Mouse (Mus musculus) neural tube, embryonic 14.5 days (tissue): ENCODE measurements around the gene Cttnbp2nl. TPM values are rescaled to one million over a fixed set of nuclear protein-coding genes. Genes with fewer than 3 reads are reported as not detected.

Experiments
- ATAC-seq: fragments of 200-750 bp; cut with Nextera tagmentation; 2 replicates; pipeline ENCODE4 v1.8.0; 2017; ENCODE audit warnings: low read depth, mild to moderate bottlenecking, moderate TSS enrichment, moderate library complexity
- H3K27ac ChIP-seq: fragments of 300-500 bp; sonication (generic); 2 replicates; pipeline ENCODE4 v1.5.1; 2014; ENCODE audit warnings: low read depth, mild to moderate bottlenecking, control low read depth, low read length, moderate library complexity, mixed read lengths
- H3K27me3 ChIP-seq: fragments of 300-500 bp; sonication (generic); 2 replicates; pipeline ENCODE4 v1.6.1; 2014; ENCODE audit warnings: low read length; ENCODE audit not compliant: control insufficient read depth, insufficient read depth
- H3K36me3 ChIP-seq: fragments of 300-500 bp; sonication (generic); 2 replicates; pipeline ENCODE4 v1.6.1; 2014; ENCODE audit warnings: low read length, mixed read lengths; ENCODE audit not compliant: control insufficient read depth, insufficient read depth
- H3K4me1 ChIP-seq: fragments of 300-500 bp; sonication (generic); 2 replicates; pipeline ENCODE4 v1.6.1; 2014; ENCODE audit warnings: low read length; ENCODE audit not compliant: control insufficient read depth, insufficient read depth
- H3K4me2 ChIP-seq: fragments of 300-500 bp; sonication (generic); 2 replicates; pipeline ENCODE4 v1.6.1; 2014; ENCODE audit warnings: mild to moderate bottlenecking, low read depth, low read length, control low read depth
- H3K4me3 ChIP-seq: fragments of 300-500 bp; sonication (generic); 2 replicates; pipeline ENCODE4 v1.5.1; 2014; ENCODE audit warnings: low read depth, low read length, control low read depth, mixed read lengths
- H3K9ac ChIP-seq: fragments of 300-500 bp; sonication (generic); replicated peaks from 2 replicates; pipeline ENCODE4 v1.6.1; 2014; ENCODE audit warnings: low read depth, mild to moderate bottlenecking, control low read depth, low read length, mixed read lengths
- H3K9me3 ChIP-seq: fragments of 300-500 bp; sonication (generic); 2 replicates; pipeline ENCODE4 v1.6.1; 2016; ENCODE audit warnings: low read length; ENCODE audit not compliant: control insufficient read depth
- WGBS: fragments of 180-500 bp; shearing (Covaris S2); extraction: QIAGEN DNeasy Blood & Tissue Kit; methylation state at CpG from one replicate; pipeline ENCODE4 v1.1.7; 2014; 5-methylcytosine and 5-hydroxymethylcytosine counted together
- polyA plus RNA-seq: library from polyadenylated mRNA; unstranded; fragments of >200 nt; fragmentation: Nextera tagmentation; extraction: Ambion mirVana; gene quantifications from 2 replicates; pipeline ENCODE4 v1.2.1, GENCODE M21; 2014

Cttnbp2nl gene
- polyA plus RNA-seq, 1 experiment from 2014 or later: 37.3 TPM

DNA sequence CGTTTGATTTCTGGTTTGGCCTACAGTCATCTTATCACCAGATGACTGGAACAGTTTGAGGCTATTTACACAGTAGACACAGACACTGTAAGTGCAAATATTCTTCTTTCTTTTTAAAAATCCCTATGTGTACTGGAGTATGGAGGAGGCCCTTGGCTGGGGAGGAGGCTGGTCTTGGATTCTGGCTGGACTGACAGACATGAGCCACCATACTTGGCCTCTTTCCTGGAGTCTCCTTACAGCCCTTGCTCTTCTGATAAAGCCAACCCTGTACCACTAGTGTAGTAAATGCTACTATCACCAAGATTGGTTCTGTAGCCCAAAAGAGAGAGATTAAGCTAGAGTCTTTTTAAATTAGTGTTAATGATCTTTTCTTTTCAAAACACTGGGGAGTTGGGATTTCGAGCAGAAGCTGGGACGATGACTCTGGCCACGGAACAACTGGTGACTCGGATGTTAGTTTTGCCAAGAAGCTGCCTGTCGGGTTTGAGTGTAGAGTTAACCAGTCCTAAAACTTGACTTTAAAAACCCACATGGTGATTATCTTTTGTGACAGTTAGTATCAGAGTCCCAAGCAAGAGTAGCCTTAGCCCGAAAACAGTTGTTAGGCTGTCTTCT, 40.1 kb downstream of the Cttnbp2nl start:
- Histone ChIP-seq H3K9ac (no peak overlapping the region), H3K36me3 (peaks cover 25% of the 10 kb centered on the region), H3K27ac (no peak overlapping the region), H3K9me3 (no peaks in the 10 kb centered on the region), H3K4me2 (no peak overlapping the region), H3K27me3 (no peaks in the 10 kb centered on the region), H3K4me1 (no peaks in the 10 kb centered on the region), H3K4me3 (no peak overlapping the region)
- 92% methylated on average over 7 of the region's 7 CpGs for WGBS
- no peak for ATAC-seq

DNA sequence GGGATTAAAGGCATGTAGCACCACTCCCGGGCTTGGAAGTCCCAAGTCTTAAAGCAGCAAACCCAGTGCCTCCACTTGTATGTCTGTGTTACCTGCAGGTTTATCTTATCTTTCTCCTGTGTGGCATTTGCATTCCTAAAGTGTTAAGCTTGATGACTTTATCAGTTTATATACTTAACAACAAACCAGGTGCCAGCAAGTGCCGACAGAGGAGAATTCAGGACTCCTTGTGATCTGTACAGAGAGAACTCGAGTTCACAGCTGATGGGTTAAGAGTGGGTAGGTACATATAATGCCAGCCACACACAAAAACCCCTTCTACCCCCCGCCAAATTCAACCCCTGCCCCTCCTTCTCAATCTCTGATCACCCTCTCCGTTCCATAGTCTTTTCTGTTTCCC, 41.1 kb downstream of the Cttnbp2nl start:
- WGBS: 87% methylated on average over 5 of the region's 5 CpGs
- Histone ChIP-seq H3K27ac (no peak overlapping the region), H3K4me2 (no peak overlapping the region), H3K4me3 (no peak overlapping the region), H3K9me3 (no peaks in the 10 kb centered on the region), H3K9ac (no peak overlapping the region), H3K4me1 (no peaks in the 10 kb centered on the region), H3K36me3 (peaks cover 30% of the 10 kb centered on the region), H3K27me3 (no peaks in the 10 kb centered on the region)
- no peak for ATAC-seq

DNA sequence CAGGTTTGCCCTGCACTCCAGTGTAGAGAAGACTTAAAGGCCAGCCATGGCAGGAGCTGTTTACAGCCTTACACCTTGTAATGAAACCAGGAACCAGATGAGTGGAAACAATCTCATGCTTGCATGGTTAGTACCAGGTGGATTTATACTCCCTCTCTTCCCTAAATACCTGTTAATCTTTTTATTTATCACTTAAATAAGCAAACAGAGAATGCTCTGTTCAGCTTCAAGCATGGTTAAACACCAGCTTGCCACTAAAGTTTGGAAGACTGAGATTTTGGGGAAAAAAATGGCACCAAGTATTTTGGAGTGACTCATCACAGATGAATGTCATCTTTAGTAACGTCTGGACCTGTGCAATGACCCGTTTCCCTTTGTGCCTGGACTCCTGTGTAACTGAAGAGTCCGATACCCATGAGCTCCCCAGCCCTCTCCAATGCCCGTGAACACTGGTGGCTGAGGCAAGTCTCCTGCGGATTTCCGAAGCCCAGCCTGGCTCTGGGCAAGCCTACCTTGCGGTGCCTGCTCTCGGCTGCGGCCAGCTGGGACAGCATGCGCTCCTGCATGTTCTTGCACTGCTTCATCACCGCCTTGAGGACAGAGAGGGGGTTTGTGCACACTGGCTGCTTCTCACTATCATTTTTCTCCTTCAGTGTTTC, 42.1 kb downstream of the Cttnbp2nl start:
- H3K4me3 ChIP-seq: no peak overlapping the region
- H3K27me3 ChIP-seq: no peaks in the 10 kb centered on the region
- no peak overlapping the region for H3K4me2 ChIP-seq
- no peaks in the 10 kb centered on the region for H3K4me1 ChIP-seq
- no peaks in the 10 kb centered on the region for H3K9me3 ChIP-seq
- H3K36me3 ChIP-seq: peaks cover 37% of the 10 kb centered on the region
- no peak for ATAC-seq
- H3K27ac ChIP-seq: no peak overlapping the region
- H3K9ac ChIP-seq: no peak overlapping the region
- 97% methylated on average over 11 of the region's 11 CpGs for WGBS

DNA sequence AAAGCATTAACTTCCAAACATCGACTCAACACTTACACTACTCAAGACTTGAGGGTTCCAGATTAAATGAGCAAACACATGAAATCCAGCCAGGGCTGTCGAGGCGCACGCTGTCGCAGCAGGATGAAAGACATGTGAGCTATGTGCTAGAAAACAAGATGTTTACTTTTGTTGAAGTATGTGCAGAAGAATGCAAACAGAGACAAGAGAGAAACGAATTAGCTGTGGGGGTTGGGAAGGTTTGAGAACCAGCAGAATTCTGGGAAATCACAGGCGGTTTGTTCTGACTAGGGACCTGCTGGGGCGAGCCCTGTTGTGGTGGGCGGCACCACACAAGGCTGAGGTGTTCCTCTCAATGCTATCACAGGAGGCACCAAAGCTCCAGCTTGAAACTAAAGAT, 44.9 kb downstream of the Cttnbp2nl start:
- H3K4me1 ChIP-seq: no peaks in the 10 kb centered on the region
- no peaks in the 10 kb centered on the region for H3K27me3 ChIP-seq
- H3K9me3 ChIP-seq: no peaks in the 10 kb centered on the region
- no peak overlapping the region for H3K27ac ChIP-seq
- H3K9ac ChIP-seq: no peak overlapping the region
- H3K4me2 ChIP-seq: no peak overlapping the region
- no peak overlapping the region for H3K4me3 ChIP-seq
- no peak for ATAC-seq
- 89% methylated on average over 9 of the region's 9 CpGs for WGBS
- H3K36me3 ChIP-seq: peaks cover 63% of the 10 kb centered on the region

GRCm38 (mm10) chr3:105006101-105006500, 46.8 kb downstream of the Cttnbp2nl start:
- no peaks in the 10 kb centered on the region for H3K4me1 ChIP-seq
- no peak overlapping the region for H3K27ac ChIP-seq
- H3K9me3 ChIP-seq: no peaks in the 10 kb centered on the region
- WGBS: 91% methylated on average over 6 of the region's 6 CpGs
- ATAC-seq: no peak
- H3K9ac ChIP-seq: no peak overlapping the region
- H3K4me2 ChIP-seq: no peak overlapping the region
- no peaks in the 10 kb centered on the region for H3K27me3 ChIP-seq
- no peak overlapping the region for H3K4me3 ChIP-seq
- H3K36me3 ChIP-seq: peaks cover 64% of the 10 kb centered on the region

DNA sequence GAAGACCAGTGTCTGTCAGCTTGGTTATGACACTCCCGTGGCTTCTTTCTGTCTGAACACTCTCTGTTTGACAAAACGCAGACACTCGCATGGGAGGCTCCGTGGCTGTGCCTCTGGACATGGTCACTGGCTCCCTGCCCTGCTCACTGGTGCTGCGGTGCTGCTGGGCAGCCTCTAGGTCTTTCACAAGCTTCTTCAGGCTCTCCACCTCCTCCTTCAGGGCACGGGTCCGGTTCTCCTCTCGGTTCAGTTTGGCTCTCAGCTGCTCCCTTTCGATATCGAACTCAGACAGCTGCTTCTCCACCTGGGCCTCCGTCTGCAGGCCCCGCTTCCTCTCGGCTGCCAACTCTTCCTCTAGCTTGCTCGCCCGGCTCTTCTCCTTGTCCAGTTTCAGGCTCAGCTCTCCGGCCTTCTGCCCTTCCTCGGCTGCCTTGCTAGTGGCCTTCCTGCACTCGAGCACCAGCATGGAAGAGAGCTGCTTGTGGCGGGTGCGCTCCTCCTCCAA, 47.3 kb downstream of the Cttnbp2nl start:
- ATAC-seq: no peak
- Histone ChIP-seq H3K27me3 (no peaks in the 10 kb centered on the region), H3K9me3 (no peaks in the 10 kb centered on the region), H3K9ac (no peak overlapping the region), H3K4me1 (no peaks in the 10 kb centered on the region), H3K4me2 (no peak overlapping the region), H3K4me3 (no peak overlapping the region), H3K27ac (no peak overlapping the region), H3K36me3 (peaks cover 59% of the 10 kb centered on the region)
- WGBS: 94% methylated on average over 20 of the region's 20 CpGs

GRCm38 (mm10) chr3:105005011-105005410, 47.9 kb downstream of the Cttnbp2nl start:
- Histone ChIP-seq H3K27ac (no peak overlapping the region), H3K9ac (no peak overlapping the region), H3K9me3 (no peaks in the 10 kb centered on the region), H3K4me3 (no peak overlapping the region), H3K27me3 (no peaks in the 10 kb centered on the region), H3K4me2 (no peak overlapping the region), H3K36me3 (peaks cover 53% of the 10 kb centered on the region), H3K4me1 (no peaks in the 10 kb centered on the region)
- WGBS: 93% methylated on average over 10 of the region's 10 CpGs
- ATAC-seq: no peak

- Histone ChIP-seq H3K9me3 (no peaks in the 10 kb centered on the region), H3K36me3 (peaks cover 50% of the 10 kb centered on the region), H3K4me3 (no peak overlapping the region), H3K27me3 (no peaks in the 10 kb centered on the region), H3K27ac (no peak overlapping the region), H3K4me1 (no peaks in the 10 kb centered on the region), H3K9ac (no peak overlapping the region), H3K4me2 (no peak overlapping the region)
- WGBS: 70% methylated on average over 14 of the region's 14 CpGs
- ATAC-seq: no peak
Measured at GRCm38 (mm10) chr3:105003960-105004463, 48.9 kb downstream of the Cttnbp2nl start.

- H3K27ac ChIP-seq: no peak overlapping the region
- H3K4me3 ChIP-seq: no peak overlapping the region
- H3K27me3 ChIP-seq: no peaks in the 10 kb centered on the region
- H3K4me2 ChIP-seq: no peak overlapping the region
- H3K4me1 ChIP-seq: no peaks in the 10 kb centered on the region
- no peak for ATAC-seq
- 70% methylated on average over 6 of the region's 6 CpGs for WGBS
- H3K36me3 ChIP-seq: peaks cover 36% of the 10 kb centered on the region
- no peak overlapping the region for H3K9ac ChIP-seq
- no peaks in the 10 kb centered on the region for H3K9me3 ChIP-seq
Measured at GRCm38 (mm10) chr3:105001374-105001773, 51.6 kb downstream of the Cttnbp2nl start.
